Mouse (Mus musculus) kidney, postnatal 25 days (tissue): ENCODE results near the gene Dnm3.

Experiments
- DNase-seq, 2 experiments: peaks; one replicate each; pipeline ENCODE4 v3.0.0; 2021; ENCODE audit warnings: mixed read lengths in 2 of 2

The Dnm3 gene

DNA sequence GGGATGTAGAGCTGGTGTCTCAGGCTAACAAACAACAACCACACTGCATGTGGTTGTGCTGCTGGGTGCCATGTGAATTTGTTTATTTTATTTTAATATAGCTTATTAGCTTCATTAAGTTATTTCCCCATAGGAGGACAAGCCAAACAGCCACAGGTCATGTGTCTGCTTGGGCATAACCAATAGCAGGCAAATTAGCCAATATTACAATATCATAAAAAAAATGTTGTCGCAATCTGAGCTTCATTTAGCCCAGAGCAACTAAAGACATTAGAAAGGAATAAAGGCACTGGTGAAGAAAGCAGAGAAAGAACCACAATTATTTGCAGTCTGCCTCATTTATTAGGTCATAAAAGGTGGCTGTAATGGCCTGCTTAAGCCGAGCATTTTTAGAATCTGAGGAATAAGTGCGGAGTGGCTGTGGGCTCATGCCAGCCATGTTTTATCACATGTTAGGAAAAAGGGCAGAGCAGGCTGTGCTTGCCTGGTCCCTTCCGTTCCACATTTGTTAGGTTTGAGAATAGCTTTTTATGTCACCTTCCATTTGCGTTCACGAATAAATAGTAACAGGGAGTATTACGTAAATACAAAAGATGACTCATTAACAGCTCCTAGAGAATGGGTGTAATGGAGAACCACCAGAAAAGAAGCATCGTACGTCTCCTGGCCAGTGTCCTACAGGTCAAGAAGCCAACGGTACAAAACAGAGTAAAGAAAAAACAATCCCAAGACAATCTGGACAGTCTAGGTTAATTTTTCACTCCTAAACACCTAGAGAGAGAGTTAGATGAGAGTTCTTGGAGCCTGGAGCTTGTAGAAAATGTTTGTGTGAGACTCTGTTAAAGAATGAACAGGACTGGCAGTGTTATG lies 376.6 kb downstream of the Dnm3 start:
- DNase-seq, result peak; percentile 16 to 61

DNA sequence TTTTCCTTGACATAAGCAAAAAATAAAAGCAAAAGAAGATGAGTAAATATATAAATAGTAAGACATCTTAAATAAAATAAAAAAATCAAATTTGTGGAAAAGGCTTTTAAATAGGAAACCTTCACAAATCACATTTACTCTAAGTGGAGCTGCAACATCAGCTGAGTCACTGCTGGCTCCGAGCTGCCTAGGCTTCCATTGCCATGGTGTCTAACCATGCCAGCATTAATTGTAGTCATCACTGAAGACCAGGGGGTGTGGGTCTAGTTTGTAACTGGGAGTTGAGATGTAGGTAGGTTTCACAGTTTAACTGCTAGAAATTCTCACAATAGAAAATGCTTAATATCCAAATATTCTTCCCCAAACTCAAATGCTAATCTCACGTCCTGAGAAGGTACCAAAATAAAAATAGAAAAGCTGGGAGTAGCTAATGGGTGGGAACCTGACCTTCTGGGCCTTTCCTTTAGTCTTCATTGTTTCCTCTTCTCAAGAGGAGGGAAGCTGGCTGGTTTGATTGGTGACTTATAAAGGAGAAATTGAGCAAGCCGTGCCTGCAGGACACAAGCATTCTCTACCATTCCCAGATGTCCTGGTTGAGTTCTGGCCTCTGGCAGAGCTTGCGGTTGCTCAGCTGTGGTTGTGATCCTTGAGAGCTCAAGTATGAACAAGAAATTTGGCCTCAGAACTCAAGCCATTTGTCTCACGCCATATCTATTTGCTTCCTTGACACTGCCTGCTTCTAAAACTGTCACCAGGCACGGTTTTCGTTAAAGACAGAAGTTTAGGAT lies 377.6 kb downstream of the Dnm3 start:
- DNase-seq, result peak in 1 of 2 experiments; percentile 59

- no peak for DNase-seq
Observed at GRCm38 (mm10) chr1:162099203-162099602, 378.6 kb downstream of the Dnm3 start.

GRCm38 (mm10) chr1:162094523-162095272 lies 383.1 kb downstream of the Dnm3 start:
- no peak for DNase-seq

DNA sequence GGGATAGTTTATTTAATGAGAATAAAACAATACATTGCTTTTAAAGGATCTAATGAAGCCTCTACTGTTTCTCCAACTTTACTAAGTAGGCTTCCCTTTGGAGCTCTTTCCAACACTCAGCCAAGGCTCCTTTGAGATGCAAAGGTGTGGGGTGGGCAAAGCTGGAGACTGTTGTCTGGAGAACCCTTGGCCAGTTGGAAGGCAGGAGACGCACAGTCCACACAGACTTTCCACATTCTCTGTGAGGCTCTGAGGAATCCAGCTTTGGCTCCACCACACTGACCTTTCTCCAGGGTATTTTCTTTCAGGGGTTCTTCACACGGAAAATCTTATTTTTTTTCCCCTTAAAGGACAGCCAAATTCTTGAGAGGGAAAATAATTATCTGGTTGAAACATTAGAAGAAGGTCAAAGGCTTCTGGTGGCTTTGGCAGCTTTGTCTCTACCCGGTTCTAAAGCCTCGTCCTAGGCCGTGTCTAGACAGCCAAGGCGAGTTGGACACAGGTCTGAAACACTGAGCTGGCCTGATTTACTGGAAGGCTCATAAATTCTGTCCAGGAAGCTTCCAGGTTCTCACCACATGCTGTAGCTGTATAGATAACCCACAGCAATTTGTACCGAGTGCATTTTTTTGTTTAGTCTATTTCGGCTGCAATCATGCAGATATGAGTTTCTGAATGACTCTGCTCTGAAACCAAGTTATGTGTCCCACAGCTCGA lies 383.9 kb downstream of the Dnm3 start:
- DNase-seq, result peak; percentile 13 to 48

- DNase-seq, result peak in 1 of 2 experiments; percentile 10
Observed at GRCm38 (mm10) chr1:162092899-162093659, 384.8 kb downstream of the Dnm3 start.

GRCm38 (mm10) chr1:162092401-162092800 lies 385.4 kb downstream of the Dnm3 start:
- DNase-seq, result no peak

- DNase-seq, result no peak
Observed at GRCm38 (mm10) chr1:162083886-162084478, 393.9 kb downstream of the Dnm3 start.

DNA sequence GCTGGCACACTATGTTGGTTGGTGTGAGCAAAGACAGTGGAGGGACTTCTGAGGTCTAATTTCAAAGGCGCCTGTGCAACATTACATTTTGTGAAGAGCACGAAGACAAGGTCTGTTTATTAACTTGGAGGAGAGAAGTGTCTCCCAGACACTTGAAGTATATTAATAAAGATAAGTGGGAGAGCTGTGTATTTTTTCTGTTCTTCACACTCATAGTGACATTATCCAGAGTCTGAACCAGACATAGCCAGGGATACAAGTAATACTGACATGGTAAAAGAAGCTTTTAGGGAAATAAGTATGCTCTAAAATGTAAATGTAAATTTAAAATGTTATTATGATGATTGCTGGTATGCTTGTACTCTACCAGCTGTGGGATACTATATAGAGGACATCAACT lies 394.5 kb downstream of the Dnm3 start:
- no peak for DNase-seq

DNA sequence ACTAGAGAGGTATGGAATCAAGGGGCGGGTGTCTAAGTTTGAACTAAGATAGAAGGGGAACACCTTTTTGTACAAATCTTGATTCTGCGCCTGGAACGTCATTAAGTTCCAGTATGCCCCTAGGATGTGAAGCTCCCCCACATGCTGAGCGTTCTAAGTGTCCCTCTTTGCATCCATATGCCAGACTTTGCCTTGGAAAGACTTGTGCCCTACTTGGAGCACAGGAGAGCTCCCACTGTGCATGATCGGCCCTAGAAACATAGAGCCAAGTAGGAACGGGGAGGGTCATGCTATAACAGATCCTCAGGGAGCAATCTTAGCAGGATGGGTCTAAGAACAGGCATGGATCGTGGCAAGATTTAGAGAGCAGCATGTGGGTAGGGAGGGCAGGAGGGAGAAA lies 395.1 kb downstream of the Dnm3 start:
- DNase-seq, result no peak

- DNase-seq, result no peak
Observed at GRCm38 (mm10) chr1:162081693-162082372, 396.0 kb downstream of the Dnm3 start.

GRCm38 (mm10) chr1:162079989-162080388 lies 397.8 kb downstream of the Dnm3 start:
- no peak for DNase-seq

GRCm38 (mm10) chr1:162077454-162077853 lies 400.4 kb downstream of the Dnm3 start:
- no peak for DNase-seq

- peak; percentile 19 to 39 for DNase-seq
Observed at GRCm38 (mm10) chr1:162076581-162077001, 401.2 kb downstream of the Dnm3 start.

DNA sequence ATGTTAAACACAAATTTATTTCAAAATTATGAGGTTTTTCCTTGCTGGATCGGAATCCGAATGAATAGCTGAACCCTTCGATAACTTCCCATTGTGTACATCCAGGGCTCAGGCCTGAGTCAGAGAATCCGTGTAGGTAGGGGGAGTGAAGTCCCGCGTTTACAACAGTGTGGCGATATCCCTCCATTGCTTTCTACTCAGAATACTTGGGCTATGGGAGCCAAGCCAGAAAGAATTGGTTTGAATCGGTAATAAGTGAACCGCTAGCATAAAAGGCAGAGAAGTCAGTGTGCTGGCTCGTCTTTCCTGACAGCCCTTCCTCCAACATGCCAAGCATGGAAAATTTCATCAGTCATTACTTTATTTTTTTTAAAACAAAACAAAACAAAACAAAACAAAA lies 402.0 kb downstream of the Dnm3 start:
- DNase-seq, result no peak

DNA sequence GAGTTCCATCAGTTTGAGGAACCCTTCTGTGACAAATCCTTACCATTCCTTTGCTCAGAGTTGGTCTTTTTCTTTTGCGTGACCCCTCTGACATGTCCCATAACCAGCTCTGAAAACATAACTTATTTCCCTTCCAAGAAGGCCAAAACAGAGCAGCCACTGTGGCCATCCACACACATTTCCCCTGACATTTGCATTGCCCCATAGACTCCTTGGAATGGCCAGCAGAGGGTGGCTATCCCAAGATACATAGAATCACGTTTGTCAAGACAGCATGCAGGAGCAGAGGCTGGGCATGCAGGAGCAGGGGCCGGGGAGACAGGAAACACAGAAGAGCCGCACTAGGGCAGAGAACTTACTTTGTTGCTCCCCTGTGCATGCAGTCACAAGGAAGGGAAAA lies 402.4 kb downstream of the Dnm3 start:
- DNase-seq, result no peak

DNA sequence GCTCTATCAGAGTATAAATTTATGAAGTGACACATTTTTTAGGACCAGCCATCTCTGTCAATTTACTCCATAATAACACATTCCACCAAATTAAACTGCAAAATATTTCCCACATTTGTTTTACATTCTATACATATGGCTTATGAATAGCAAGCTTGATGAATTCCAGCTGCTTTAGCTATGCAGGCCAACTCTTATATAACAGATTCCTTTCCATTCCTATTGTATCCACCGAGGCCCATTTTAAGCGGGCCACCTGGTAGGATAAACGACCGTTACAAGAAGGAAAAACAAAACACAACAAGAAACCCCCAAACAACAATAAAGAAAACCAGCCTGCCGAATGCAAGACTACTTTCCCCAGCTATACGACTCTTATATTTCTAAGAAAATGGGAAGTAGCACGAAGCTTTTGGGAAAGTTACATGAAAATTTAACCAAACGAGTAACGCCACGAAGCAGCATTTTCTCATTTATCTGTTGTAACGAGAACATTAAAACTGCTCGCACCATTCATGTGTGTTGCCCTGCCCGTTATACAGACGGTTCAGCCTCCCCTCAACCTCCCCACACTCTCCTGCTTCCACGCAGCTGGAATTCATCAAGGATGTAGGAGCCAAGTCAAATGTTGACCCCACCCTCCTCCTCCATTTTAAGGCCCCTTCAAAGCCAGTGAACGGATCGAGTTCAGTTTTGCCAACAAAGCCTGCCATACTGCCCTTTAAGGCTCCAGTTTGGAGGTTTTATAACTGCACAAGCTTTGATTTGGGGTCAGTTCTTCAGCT lies 403.0 kb downstream of the Dnm3 start:
- no peak for DNase-seq

DNA sequence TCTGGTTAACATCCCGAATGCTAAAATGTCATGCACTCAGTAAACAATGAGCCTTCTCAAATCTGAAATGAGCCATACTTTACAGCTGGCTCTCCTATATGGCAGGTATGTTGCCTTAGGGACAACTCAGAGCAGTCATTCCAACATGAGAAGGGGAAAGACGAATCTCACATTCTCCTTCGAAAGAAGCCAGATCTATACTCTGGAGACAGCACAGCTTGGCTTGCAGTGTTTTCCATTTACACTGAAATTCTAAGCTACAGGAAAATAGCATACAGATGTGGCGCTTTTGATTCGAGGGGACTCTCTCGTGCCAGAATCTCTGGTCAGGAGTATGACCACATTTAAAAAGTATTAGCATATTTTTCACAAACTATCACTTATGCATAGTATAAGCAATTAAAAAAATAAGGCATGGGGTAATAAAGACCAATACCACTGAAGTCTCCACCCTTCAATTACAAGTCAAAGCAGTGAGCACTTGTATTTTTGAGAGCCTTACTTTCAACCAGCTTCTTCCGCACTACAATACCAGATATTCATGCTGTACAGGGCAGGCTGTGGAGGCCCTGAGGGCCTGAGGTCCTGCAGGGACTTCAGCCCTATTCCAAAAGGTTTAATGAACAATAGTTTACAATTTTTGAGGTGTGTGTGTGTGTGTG lies 404.8 kb downstream of the Dnm3 start:
- no peak for DNase-seq

DNA sequence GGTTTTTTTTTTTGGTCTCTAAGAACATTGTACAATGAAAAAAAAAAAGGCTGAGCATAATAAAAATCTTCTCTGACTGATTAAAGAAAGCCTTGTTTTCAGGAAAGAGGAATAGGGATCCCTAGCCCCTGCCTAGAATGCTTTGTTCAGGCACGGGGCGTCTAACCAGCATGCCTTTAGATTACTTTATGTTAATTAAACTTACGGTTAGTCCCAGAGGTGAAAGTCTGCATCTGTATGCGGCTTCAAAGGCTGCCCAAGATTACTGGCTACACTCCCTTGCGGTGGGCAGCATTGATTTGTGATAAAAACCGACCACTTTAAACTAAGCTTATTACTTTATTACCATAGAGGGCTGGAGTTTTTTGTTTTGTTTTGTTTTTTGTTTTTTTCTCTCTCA lies 424.2 kb downstream of the Dnm3 start:
- DNase-seq, result no peak
